Mouse (Mus musculus) ES-E14 (cell line): ENCODE data around the gene Oard1. TPM values are rescaled to one million over a fixed set of nuclear protein-coding genes. Genes with fewer than 3 reads are reported as not detected.

Experiments used
- DNase-seq: peaks from one replicate; pipeline ENCODE4 v3.0.0-alpha.2; 2013; ENCODE audit warnings: low read depth, low spot score
- H3K27ac ChIP-seq: 2 replicates; pipeline ENCODE4 v1.5.1; 2012; ENCODE audit warnings: low read depth, mild to moderate bottlenecking, low read length, moderate library complexity, mixed read lengths; ENCODE audit not compliant: poor library complexity, insufficient read depth, severe bottlenecking
- H3K36me3 ChIP-seq: 2 replicates; pipeline ENCODE4 v1.6.1; 2012; ENCODE audit warnings: mild to moderate bottlenecking, low read length, moderate library complexity, mixed read lengths; ENCODE audit not compliant: control insufficient read depth, poor library complexity, insufficient read depth, severe bottlenecking
- H3K4me1 ChIP-seq, 2 experiments: fragments of 150-350 bp in 1 of 2; sonication (generic) in 1 of 2; 2 replicates each; pipeline ENCODE4 v1.6.1; 2012; ENCODE audit warnings: low read length in 2 of 2, mild to moderate bottlenecking in 1 of 2, mixed read lengths in 1 of 2; ENCODE audit not compliant: control insufficient read depth in 2 of 2, insufficient read depth in 2 of 2, poor library complexity in 1 of 2
- H3K4me3 ChIP-seq, 2 experiments: fragments of 150-350 bp in 1 of 2; sonication (generic) in 1 of 2; 2 replicates each; pipeline ENCODE4 v1.5.1; 2012; ENCODE audit warnings: low read length in 2 of 2, low read depth in 1 of 2, mild to moderate bottlenecking in 1 of 2, mixed read lengths in 1 of 2; ENCODE audit not compliant: insufficient read depth in 1 of 2, poor library complexity in 1 of 2, severe bottlenecking in 1 of 2
- H3K9ac ChIP-seq: 2 replicates; pipeline ENCODE4 v1.6.1; 2012; ENCODE audit warnings: low read depth, mild to moderate bottlenecking, low read length, mixed read lengths; ENCODE audit not compliant: poor library complexity, insufficient read depth, severe bottlenecking
- H3K9me3 ChIP-seq: fragments of 150-350 bp; sonication (generic); 2 replicates; pipeline ENCODE4 v1.6.1; 2012; ENCODE audit warnings: low read depth, mild to moderate bottlenecking, low read length; ENCODE audit not compliant: control insufficient read depth, insufficient read depth
- CHD2 ChIP-seq: IDR thresholded peaks from 2 replicates; pipeline ENCODE4 v1.6.1; 2014; ENCODE audit warnings: mild to moderate bottlenecking, low read depth, low read length, inconsistent platforms
- HCFC1 ChIP-seq: IDR thresholded peaks from 2 replicates; pipeline ENCODE4 v1.6.1; 2012; ENCODE audit warnings: low read length, inconsistent platforms, borderline replicate concordance; ENCODE audit not compliant: insufficient read depth
- MAFK ChIP-seq: IDR thresholded peaks from 2 replicates; pipeline ENCODE4 v1.6.1; 2014; ENCODE audit warnings: mild to moderate bottlenecking, low read depth, low read length, inconsistent platforms; ENCODE audit not compliant: insufficient read depth
- ZC3H11A ChIP-seq: IDR thresholded peaks from 2 replicates; pipeline ENCODE4 v1.6.1; 2012; ENCODE audit warnings: low read depth, mild to moderate bottlenecking, inconsistent platforms, low read length, borderline replicate concordance
- ZNF384 ChIP-seq: IDR thresholded peaks from 2 replicates; pipeline ENCODE4 v1.6.1; 2012; ENCODE audit warnings: low read depth, low read length, inconsistent platforms
- in situ Hi-C, 2 experiments: fragments of 600-800 bp; cut with MboI; formaldehyde crosslinking; loops; one replicate each; pipeline ENCODE4 v1.15.1; 2025; ENCODE audit warnings: low sequenced_read_pairs in 2 of 2, inconsistent platforms in 1 of 2; ENCODE audit not compliant: unreplicated experiment in 2 of 2
- total RNA-seq: library from RNA; depleted of rRNA; stranded (reverse); fragments of 300-350 nt; gene quantifications from 2 replicates; pipeline ENCODE4 v1.2.3, GENCODE M21; 2012

Gene Oard1
- total RNA-seq, 1 experiment, result 38.6 TPM

DNA sequence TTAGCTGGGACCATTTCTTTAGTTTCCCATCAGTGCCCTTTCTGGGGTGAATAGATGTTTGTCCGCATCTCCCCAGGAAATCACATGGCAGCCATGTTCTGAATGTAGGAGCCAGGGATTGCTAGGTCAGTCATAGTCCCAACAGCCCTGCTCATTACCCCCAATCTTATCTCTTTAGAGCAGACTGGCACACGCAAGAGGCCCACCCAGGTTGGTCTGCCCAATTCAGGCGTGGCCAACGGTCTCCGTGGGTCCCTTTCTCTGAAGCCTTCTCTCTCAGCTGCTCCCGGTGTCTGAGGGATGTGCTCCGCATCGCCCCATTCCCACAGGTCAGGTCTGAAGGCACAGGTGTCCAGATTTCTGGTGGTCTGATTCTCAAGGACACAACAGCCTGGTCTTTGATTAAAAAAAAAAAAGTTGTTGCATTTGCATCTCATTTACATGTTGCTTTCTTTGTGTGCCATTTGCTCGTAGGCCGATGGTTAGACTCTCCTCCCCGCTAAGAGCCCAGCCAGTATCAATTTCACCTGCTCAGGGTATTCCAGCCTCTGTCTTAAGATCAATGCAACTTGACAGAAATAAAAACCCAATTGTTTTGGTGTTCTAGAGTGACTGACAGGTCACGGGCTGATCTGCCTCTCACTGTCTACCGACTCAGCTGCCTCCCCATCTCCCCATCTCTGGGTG, 41.0 kb downstream of the Oard1 start:
- Histone ChIP-seq H3K9me3 (no peaks in the 10 kb centered on the region), H3K36me3 (no peaks in the 10 kb centered on the region), H3K4me1 (peaks cover 5 to 16% of the 10 kb centered on the region in 2 experiments), H3K4me3 (no peak overlapping the region), H3K9ac (no peak overlapping the region), H3K27ac (no peak overlapping the region)
- in situ Hi-C loops, result no loop called here
- DNase-seq, result no peak
- no peak for TF ChIP-seq ZC3H11A
- TF ChIP-seq HCFC1, result no peak
- TF ChIP-seq CHD2, result no peak
- TF ChIP-seq ZNF384, result peak; percentile 28; the same call in 1 of the 2 replicates
- no peak for TF ChIP-seq MAFK

DNA sequence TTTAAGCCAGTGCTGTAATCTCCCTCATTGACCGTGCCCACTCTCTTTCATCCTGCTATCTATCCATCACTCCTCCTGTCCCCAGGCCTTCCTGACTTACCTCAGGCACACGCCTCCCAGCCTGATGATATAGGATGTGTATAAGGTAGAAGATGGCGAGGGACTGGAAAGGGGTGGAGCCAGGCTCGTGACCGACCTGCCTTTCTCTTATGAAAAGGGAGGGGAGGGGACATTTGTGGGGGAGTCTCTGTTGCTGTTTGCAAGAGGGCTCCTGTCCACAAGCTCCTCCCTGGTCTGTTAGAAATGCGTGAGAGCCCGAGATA, 41.5 kb downstream of the Oard1 start, which contains the start of gene Tspo2:
Tspo2 (minus strand) TSS at position 170 of the 323 bp plus-strand sequence.
- Histone ChIP-seq H3K4me3 (no peak within 1 kb of the TSS), H3K27ac (no peak within 1 kb of the TSS), H3K9ac (no peak within 1 kb of the TSS), H3K4me1 (peaks cover 5 to 16% of the 10 kb centered on the region in 2 experiments), H3K9me3 (no peaks in the 10 kb centered on the region), H3K36me3 (no peaks in the 10 kb centered on the region)
- in situ Hi-C loops, result no loop called here
- no peak for TF ChIP-seq HCFC1
- TF ChIP-seq CHD2, result no peak
- TF ChIP-seq MAFK, result no peak
- no peak for DNase-seq

- no peak overlapping the region for H3K9ac ChIP-seq
- H3K27ac ChIP-seq, result no peak overlapping the region
- no peak overlapping the region for H3K4me3 ChIP-seq
- no peaks in the 10 kb centered on the region for H3K9me3 ChIP-seq
- no peak for DNase-seq
- peaks cover 5 to 16% of the 10 kb centered on the region in 2 experiments for H3K4me1 ChIP-seq
- H3K36me3 ChIP-seq, result no peaks in the 10 kb centered on the region
- TF ChIP-seq CHD2 (no peak), MAFK (no peak), ZC3H11A (no peak), HCFC1 (no peak), ZNF384 (no peak)
- in situ Hi-C loops, result no loop called here
Measured at GRCm38 (mm10) chr17:48451753-48452444, 42.1 kb downstream of the Oard1 start.

- DNase-seq, result no peak
- Histone ChIP-seq H3K9me3 (no peaks in the 10 kb centered on the region), H3K4me1 (peaks cover 3 to 14% of the 10 kb centered on the region in 2 experiments; a peak in 3 of 4 replicates), H3K9ac (no peak overlapping the region), H3K36me3 (no peaks in the 10 kb centered on the region), H3K4me3 (no peak overlapping the region), H3K27ac (no peak overlapping the region)
- in situ Hi-C loops, result no loop called here
- TF ChIP-seq ZC3H11A (no peak), ZNF384 (no peak), MAFK (no peak), CHD2 (no peak), HCFC1 (no peak)
Measured at GRCm38 (mm10) chr17:48453489-48453888, 43.7 kb downstream of the Oard1 start.
